Mouse (Mus musculus): ENCODE data around the gene Chst13.

- no peak for TF ChIP-seq CTCF (IDR thresholded peaks at IDR 0.05; ENCODE audit: low read depth, low read length)
- TF ChIP-seq TAL1 (conservative IDR thresholded peaks at IDR 0.05; ENCODE audit: low read depth, low read length) = no peak
- TF ChIP-seq GATA1 (IDR thresholded peaks at IDR 0.05; ENCODE audit: borderline replicate concordance, low read length) = no peak
- no peak for TF ChIP-seq GATA2 (IDR thresholded peaks at IDR 0.05; ENCODE audit: borderline replicate concordance, low read depth, low read length)
Observed at GRCm38 (mm10) chr6:90359445-90359844, 34.5 kb upstream of the Chst13 start.

All from G1E (cell line).